Mouse (Mus musculus): ENCODE data around the gene Atf6b. TPM values are rescaled to one million over a fixed set of nuclear protein-coding genes. Genes with fewer than 3 reads are reported as not detected.
A peak's percentile ranks its signal among the peaks of the same experiment; 100 is the strongest.

Gene Atf6b
- polyA plus RNA-seq, 1 experiment = not detected

DNA sequence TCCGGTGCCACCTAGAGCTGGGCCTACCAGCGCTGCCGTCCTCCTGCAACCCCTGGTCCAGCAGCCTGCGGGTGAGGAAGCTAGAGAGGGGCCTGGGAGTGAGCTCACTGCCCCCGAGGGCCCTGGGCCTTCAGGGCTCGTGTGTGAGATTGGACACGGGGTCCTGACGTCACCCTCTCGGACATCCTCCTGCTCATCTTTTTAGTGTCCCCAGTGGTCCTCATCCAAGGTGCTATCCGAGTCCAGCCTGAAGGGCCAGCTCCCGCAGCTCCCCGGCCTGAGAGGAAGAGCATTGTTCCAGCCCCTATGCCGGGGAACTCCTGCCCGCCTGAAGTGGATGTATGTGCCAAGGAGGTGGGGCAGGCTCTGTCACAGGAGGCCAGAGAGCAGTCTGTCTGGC, 3.8 kb downstream of the Atf6b start:
- no peak overlapping the region for H3K27ac ChIP-seq (ENCODE audit: insufficient read depth, low read depth, low read length)
- H3K4me1 ChIP-seq (ENCODE audit: control insufficient read depth, insufficient read depth, low read length) = peaks cover 26% of the 10 kb centered on the region
- no peak for TF ChIP-seq POLR2A (IDR thresholded peaks at IDR 0.05; ENCODE audit: insufficient read depth, low read depth, low read length)
- no peak for TF ChIP-seq CTCF (IDR thresholded peaks at IDR 0.05; ENCODE audit: insufficient read depth, low read depth, low read length)
- H3K4me3 ChIP-seq (ENCODE audit: insufficient read depth, low read depth, low read length) = no peak overlapping the region
- WGBS = 88% methylated on average over 14 of the region's 14 CpGs

DNA sequence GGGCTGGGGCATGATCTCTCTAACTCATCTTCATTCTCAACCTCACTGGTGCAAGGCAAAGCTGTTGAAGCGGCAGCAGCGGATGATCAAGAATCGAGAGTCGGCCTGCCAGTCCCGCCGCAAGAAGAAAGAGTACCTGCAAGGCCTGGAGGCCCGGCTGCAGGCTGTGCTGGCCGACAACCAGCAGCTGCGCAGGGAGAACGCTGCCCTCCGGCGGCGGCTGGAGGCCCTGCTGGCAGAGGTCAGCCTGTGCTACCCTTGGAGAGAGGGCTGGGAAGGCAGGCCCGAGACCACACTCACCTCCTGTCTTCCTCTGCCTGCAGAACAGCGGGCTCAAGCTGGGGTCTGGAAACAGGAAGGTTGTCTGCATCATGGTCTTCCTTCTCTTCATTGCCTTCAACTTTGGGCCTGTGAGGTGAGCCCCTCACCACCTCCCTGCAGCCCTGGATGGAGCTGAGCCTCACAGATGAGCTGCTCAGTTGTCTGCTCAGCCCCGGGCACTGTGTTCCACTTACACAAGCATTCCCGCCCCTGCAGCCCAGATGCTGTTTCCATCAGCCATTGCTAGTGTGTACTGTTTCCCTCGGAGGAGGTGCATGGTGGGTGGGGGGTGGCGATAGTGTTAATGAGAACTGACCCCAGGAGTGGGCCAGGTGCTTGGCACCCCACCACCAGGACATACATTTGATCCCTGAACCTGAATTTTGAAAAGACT, 4.7 kb downstream of the Atf6b start:
- Histone ChIP-seq H3K27ac (ENCODE audit: insufficient read depth, low read depth, low read length) (no peak overlapping the region), H3K4me1 (ENCODE audit: control insufficient read depth, insufficient read depth, low read length) (peaks cover 27% of the 10 kb centered on the region), H3K4me3 (ENCODE audit: insufficient read depth, low read depth, low read length) (no peak overlapping the region)
- TF ChIP-seq POLR2A (IDR thresholded peaks at IDR 0.05; ENCODE audit: insufficient read depth, low read depth, low read length) = no peak
- peak; percentile 46; the same call in 1 of the 2 replicates for TF ChIP-seq CTCF (IDR thresholded peaks at IDR 0.05; ENCODE audit: insufficient read depth, low read depth, low read length)
- WGBS = 37% methylated on average over 19 of the region's 19 CpGs

DNA sequence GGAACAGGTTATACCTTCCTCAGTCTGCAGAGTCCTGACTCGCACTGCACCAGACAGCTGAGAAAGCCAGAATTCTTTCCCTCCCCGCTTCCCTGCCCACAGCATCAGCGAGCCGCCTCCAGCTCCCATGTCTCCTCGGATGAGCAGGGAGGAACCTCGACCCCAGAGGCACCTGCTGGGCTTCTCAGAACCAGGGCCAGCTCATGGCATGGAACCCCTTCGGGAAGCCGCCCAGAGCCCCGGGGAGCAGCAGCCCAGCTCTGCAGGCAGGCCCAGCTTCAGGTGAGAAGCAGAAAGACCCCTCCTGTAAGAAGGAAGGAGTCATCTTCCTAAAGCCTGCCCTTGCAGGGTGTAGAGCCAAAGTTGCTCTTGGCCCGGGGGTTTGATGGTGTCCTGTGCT, 5.6 kb downstream of the Atf6b start:
- TF ChIP-seq CTCF (IDR thresholded peaks at IDR 0.05; ENCODE audit: insufficient read depth, low read depth, low read length) = no peak
- no peak for TF ChIP-seq POLR2A (IDR thresholded peaks at IDR 0.05; ENCODE audit: insufficient read depth, low read depth, low read length)
- no peak overlapping the region for H3K4me3 ChIP-seq (ENCODE audit: insufficient read depth, low read depth, low read length)
- no peak overlapping the region for H3K27ac ChIP-seq (ENCODE audit: insufficient read depth, low read depth, low read length)
- peaks cover 34% of the 10 kb centered on the region for H3K4me1 ChIP-seq (ENCODE audit: control insufficient read depth, insufficient read depth, low read length)
- 82% methylated on average over 10 of the region's 10 CpGs for WGBS

DNA sequence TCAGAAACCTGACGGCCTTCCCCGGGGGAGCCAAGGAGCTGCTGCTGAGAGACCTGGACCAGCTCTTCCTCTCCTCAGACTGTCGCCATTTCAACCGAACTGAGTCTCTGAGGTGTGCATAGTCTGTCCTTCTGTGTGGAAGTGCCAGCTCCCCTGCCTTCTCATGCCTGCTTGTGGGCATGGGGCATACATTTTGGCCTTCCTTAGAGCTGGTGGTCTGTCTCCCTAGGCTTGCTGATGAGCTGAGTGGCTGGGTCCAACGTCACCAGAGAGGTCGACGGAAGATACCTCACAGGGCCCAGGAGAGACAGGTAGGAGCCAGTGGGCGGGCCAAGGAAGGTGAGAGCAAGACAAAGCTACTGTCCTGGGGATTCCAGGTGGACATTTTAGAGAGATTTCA, 6.0 kb downstream of the Atf6b start:
- peaks cover 33% of the 10 kb centered on the region for H3K4me1 ChIP-seq (ENCODE audit: control insufficient read depth, insufficient read depth, low read length)
- no peak overlapping the region for H3K27ac ChIP-seq (ENCODE audit: insufficient read depth, low read depth, low read length)
- TF ChIP-seq POLR2A (IDR thresholded peaks at IDR 0.05; ENCODE audit: insufficient read depth, low read depth, low read length) (no peak), CTCF (IDR thresholded peaks at IDR 0.05; ENCODE audit: insufficient read depth, low read depth, low read length) (no peak)
- no peak overlapping the region for H3K4me3 ChIP-seq (ENCODE audit: insufficient read depth, low read depth, low read length)
- 91% methylated on average over 8 of the region's 8 CpGs for WGBS

DNA sequence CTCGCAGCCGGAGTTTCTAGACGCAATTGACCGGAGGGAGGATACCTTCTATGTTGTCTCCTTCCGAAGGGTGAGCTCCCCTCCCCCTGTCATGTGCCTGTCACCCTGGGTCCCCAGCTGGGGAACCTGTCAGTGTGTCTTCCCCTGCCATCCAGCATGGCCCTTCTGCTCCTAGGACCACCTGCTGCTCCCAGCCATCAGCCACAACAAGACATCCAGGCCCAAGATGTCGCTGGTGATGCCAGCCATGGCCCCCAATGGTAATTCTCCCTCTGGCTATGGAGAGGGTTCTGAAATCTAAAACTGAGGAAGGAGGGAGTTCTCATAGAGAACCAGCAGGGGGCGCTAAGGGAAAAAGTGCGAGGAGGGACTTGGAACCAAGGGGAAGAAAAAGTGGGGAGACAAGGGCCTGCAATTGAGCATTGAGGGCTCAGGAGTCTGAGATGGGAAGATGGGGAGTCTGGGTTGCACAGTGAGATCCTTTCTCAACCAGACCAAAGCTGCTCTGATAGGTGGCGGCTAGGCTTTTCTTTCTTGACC, 6.9 kb downstream of the Atf6b start:
- Histone ChIP-seq H3K4me1 (ENCODE audit: control insufficient read depth, insufficient read depth, low read length) (peaks cover 26% of the 10 kb centered on the region), H3K4me3 (ENCODE audit: insufficient read depth, low read depth, low read length) (no peak overlapping the region), H3K27ac (ENCODE audit: insufficient read depth, low read depth, low read length) (no peak overlapping the region)
- 62% methylated on average over 9 of the region's 9 CpGs for WGBS
- TF ChIP-seq CTCF (IDR thresholded peaks at IDR 0.05; ENCODE audit: insufficient read depth, low read depth, low read length) (peak; percentile 25), POLR2A (IDR thresholded peaks at IDR 0.05; ENCODE audit: insufficient read depth, low read depth, low read length) (no peak)

DNA sequence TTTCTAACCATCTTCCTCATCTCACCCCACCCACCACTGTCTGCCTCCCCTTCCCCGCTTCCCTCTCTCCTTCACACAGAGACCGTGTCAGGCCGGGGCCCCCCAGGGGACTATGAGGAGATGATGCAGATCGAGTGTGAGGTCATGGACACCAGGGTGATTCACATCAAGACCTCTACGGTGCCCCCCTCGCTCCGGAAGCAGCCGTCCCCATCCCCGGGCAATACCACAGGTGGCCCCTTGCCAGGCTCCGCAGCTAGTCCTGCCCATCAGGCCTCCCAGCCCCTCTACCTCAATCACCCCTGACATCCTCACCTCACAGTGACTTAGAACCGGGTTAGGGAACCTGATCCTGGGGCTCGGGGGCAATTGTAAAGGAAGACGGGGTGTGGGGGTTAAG, 7.4 kb downstream of the Atf6b start:
- WGBS = 91% methylated on average over 13 of the region's 13 CpGs
- Histone ChIP-seq H3K4me1 (ENCODE audit: control insufficient read depth, insufficient read depth, low read length) (peaks cover 26% of the 10 kb centered on the region), H3K4me3 (ENCODE audit: insufficient read depth, low read depth, low read length) (no peak overlapping the region), H3K27ac (ENCODE audit: insufficient read depth, low read depth, low read length) (no peak overlapping the region)
- no peak for TF ChIP-seq CTCF (IDR thresholded peaks at IDR 0.05; ENCODE audit: insufficient read depth, low read depth, low read length)
- TF ChIP-seq POLR2A (IDR thresholded peaks at IDR 0.05; ENCODE audit: insufficient read depth, low read depth, low read length) = no peak

DNA sequence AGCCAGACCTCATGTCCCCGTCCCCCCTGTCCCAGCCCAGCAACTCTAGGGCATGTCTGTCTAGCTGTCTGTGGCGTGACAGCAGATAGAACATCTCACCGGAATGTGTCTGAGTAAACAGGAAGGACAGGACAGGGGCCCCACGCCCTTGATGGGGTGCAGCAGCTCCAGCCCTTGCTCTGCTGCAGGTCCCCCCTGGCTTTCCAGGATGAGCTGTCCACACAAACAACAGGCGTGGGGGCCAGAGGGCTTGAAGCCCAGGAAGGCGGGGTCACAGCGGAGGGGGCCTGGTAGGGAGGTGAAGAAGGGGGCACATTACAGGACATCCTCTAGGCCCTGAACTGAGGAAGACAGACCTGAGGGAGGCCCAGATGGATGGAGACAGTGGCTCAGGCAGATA, 8.2 kb downstream of the Atf6b start:
- Histone ChIP-seq H3K4me3 (ENCODE audit: insufficient read depth, low read depth, low read length) (no peak overlapping the region), H3K27ac (ENCODE audit: insufficient read depth, low read depth, low read length) (0 out of 2 replicates have a peak overlapping the region, but pooled peaks have one; percentile 21), H3K4me1 (ENCODE audit: control insufficient read depth, insufficient read depth, low read length) (peaks cover 26% of the 10 kb centered on the region)
- WGBS = 76% methylated on average over 7 of the region's 7 CpGs
- TF ChIP-seq POLR2A (IDR thresholded peaks at IDR 0.05; ENCODE audit: insufficient read depth, low read depth, low read length) (no peak), CTCF (IDR thresholded peaks at IDR 0.05; ENCODE audit: insufficient read depth, low read depth, low read length) (no peak)

DNA sequence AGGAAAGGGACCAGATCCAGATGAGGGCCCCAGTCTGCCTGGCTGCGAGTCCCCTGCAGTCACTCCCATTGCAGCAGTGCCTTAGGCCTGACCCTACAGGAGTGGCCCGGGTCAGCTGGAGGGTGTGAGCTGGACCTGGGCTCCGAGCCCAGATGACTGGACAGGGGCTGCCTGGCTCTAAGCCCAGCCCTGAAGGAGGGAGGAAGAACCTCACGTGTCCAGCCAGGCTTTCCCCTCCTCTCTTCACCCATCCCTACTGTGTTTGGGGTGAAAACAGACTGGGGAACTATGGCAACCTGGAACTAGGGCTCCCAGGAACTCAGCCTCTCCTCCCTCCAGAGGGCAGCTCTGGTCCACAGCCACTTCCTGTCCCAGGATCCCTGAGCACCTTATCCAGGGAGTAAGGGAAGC, 8.6 kb downstream of the Atf6b start:
- 0 out of 2 replicates have a peak, but pooled peaks have one; percentile 5 for TF ChIP-seq CTCF (IDR thresholded peaks at IDR 0.05; ENCODE audit: insufficient read depth, low read depth, low read length)
- TF ChIP-seq POLR2A (IDR thresholded peaks at IDR 0.05; ENCODE audit: insufficient read depth, low read depth, low read length) = no peak
- WGBS = 28% methylated on average over 4 of the region's 4 CpGs
- Histone ChIP-seq H3K27ac (ENCODE audit: insufficient read depth, low read depth, low read length) (peak overlapping the region; percentile 48; the same call in 1 of the 2 replicates), H3K4me3 (ENCODE audit: insufficient read depth, low read depth, low read length) (no peak overlapping the region), H3K4me1 (ENCODE audit: control insufficient read depth, insufficient read depth, low read length) (peaks cover 28% of the 10 kb centered on the region)

DNA sequence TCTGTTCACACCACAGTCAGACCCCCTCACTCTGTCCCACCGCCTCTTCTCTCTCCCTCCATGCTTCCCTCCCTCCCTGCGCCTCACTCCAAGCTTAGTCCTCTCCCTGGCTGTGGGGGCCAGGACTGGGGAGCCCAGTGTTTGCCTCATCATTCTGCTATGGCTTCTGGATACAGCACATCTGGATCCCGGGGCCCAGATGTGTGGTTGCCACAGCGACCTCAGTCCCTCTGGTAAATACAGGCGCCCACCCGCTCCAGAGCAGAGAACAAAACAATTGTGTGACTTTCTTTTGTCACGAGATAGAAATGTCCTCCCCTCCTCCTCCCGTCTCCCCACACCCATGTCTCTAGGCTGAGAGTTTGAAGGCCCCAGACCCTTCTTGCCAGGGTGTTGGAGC, 9.7 kb downstream of the Atf6b start:
- Histone ChIP-seq H3K4me1 (ENCODE audit: control insufficient read depth, insufficient read depth, low read length) (peaks cover 36% of the 10 kb centered on the region), H3K27ac (ENCODE audit: insufficient read depth, low read depth, low read length) (no peak overlapping the region), H3K4me3 (ENCODE audit: insufficient read depth, low read depth, low read length) (no peak overlapping the region)
- WGBS = 54% methylated on average over 8 of the region's 8 CpGs
- TF ChIP-seq CTCF (IDR thresholded peaks at IDR 0.05; ENCODE audit: insufficient read depth, low read depth, low read length) = no peak
- no peak for TF ChIP-seq POLR2A (IDR thresholded peaks at IDR 0.05; ENCODE audit: insufficient read depth, low read depth, low read length)

Measured in olfactory bulb, adult 2 months (tissue).